Mouse (Mus musculus) brown adipose tissue, adult 24 weeks (tissue): ENCODE measurements around the gene Bcl2a1b. TPM values are rescaled to one million over a fixed set of nuclear protein-coding genes. Genes with fewer than 3 reads are reported as not detected.
A peak's percentile ranks its signal among the peaks of the same experiment; 100 is the strongest.
"Not testable (repeated sequence)": the region's sequence is repeated elsewhere in the genome, so short reads cannot be mapped to it uniquely, and the experiment has no call there.

ENCODE experiments used
- H3K27ac ChIP-seq: fragments of 200-500 bp; replicated peaks from 2 replicates; pipeline ENCODE4 v1.5.1; 2012; ENCODE audit warnings: low read depth, mild to moderate bottlenecking, low read length
- H3K4me1 ChIP-seq: fragments of 200-500 bp; 2 replicates; pipeline ENCODE4 v1.6.1; 2012; ENCODE audit warnings: low read length, mixed read lengths; ENCODE audit not compliant: control insufficient read depth, insufficient read depth, insufficient read length
- H3K4me3 ChIP-seq: fragments of 200-500 bp; 2 replicates; pipeline ENCODE4 v1.5.1; 2012; ENCODE audit warnings: low read depth, mild to moderate bottlenecking, low read length, moderate library complexity; ENCODE audit not compliant: insufficient read depth
- polyA plus RNA-seq: library from polyadenylated mRNA; stranded (reverse); fragments of >200 nt; gene quantifications from 2 replicates; pipeline ENCODE4 v1.2.4, GENCODE M21; 2012; ENCODE audit not compliant: missing spikeins, insufficient read depth, insufficient read length

Gene Bcl2a1b
- polyA plus RNA-seq, 1 experiment = 3.8 TPM

- not testable (repeated sequence) for H3K27ac ChIP-seq, H3K4me3 ChIP-seq, H3K4me1 ChIP-seq
These were observed 21.8 kb downstream of the Bcl2a1b start for GRCm38 (mm10) chr9:89220704-89221287.

- Histone ChIP-seq H3K4me3 (no peak overlapping the region), H3K27ac (no peak overlapping the region), H3K4me1 (no peaks in the 10 kb centered on the region)
These were observed 27.1 kb downstream of the Bcl2a1b start for GRCm38 (mm10) chr9:89226071-89226470.

- Histone ChIP-seq H3K4me1 (no peaks in the 10 kb centered on the region), H3K27ac (no peak overlapping the region)
These were observed 29.1 kb downstream of the Bcl2a1b start for GRCm38 (mm10) chr9:89228122-89228521.

GRCm38 (mm10) chr9:89230897-89231497, 32.0 kb downstream of the Bcl2a1b start:
- H3K4me3 ChIP-seq, H3K4me1 ChIP-seq, H3K27ac ChIP-seq: not testable (repeated sequence)

More at GRCm38 (mm10) chr9:89228122-89228521, 29.1 kb downstream of the Bcl2a1b start:
- no peak overlapping the region for H3K4me3 ChIP-seq

- H3K27ac ChIP-seq, H3K4me1 ChIP-seq, H3K4me3 ChIP-seq: not testable (repeated sequence)
These were observed 38.1 kb downstream of the Bcl2a1b start for GRCm38 (mm10) chr9:89237131-89237530.

- not testable (repeated sequence) for H3K27ac ChIP-seq, H3K4me3 ChIP-seq, H3K4me1 ChIP-seq
These were observed 40.0 kb downstream of the Bcl2a1b start for GRCm38 (mm10) chr9:89238976-89239505.

- H3K4me3 ChIP-seq, H3K4me1 ChIP-seq, H3K27ac ChIP-seq: not testable (repeated sequence)
These were observed 41.6 kb downstream of the Bcl2a1b start for GRCm38 (mm10) chr9:89240516-89241019.

- Histone ChIP-seq H3K4me3 (no peak overlapping the region), H3K27ac (no peak overlapping the region), H3K4me1 (no peaks in the 10 kb centered on the region)
These were observed 54.4 kb downstream of the Bcl2a1b start for GRCm38 (mm10) chr9:89253400-89253799.

- H3K27ac ChIP-seq = peak overlapping the region; percentile 37; the same call in 1 of the 2 replicates
- H3K4me1 ChIP-seq = no peaks in the 10 kb centered on the region
- H3K4me3 ChIP-seq = no peak overlapping the region
These were observed 57.7 kb downstream of the Bcl2a1b start for GRCm38 (mm10) chr9:89256556-89257335.

Other genes with a start within 250 kb of the Bcl2a1b start
- not detected in 2 replicates for gene Bcl2a1a, start 242.3 kb upstream of the Bcl2a1b start, polyA plus RNA-seq
- not detected in 2 replicates for gene Trim43b, start 106.4 kb upstream of the Bcl2a1b start, polyA plus RNA-seq
- gene Gm29094, start 170 bp downstream of the Bcl2a1b start, polyA plus RNA-seq = not detected in 2 replicates
- 29.8 and 30.1 TPM in 2 replicates for gene Mthfs, start 11.5 kb downstream of the Bcl2a1b start, polyA plus RNA-seq